Mouse (Mus musculus): ENCODE measurements around the gene Abcb5.
"Not testable (repeated sequence)": the region's sequence is repeated elsewhere in the genome, so short reads cannot be mapped to it uniquely, and the experiment has no call there.

Abcb5 gene

DNA sequence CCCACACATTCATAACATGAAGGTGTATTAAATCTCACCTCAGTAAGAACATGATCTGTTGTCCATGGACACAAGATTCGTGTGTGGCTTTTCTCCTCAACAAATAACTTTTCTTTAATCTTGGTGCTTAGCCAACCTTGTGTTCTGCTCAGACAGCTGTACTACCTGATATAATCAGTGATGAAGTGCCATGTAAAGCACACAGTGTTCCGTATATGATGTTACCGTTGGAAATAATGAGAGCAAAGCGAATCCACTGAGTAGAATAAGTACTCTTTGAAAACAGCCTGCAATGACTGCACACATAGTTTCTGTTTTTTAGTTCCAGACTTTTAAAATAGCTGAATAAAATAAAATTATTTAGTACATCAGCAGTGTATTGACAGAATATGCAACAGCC, at the start of gene Abcb5:
Gene Abcb5 (minus strand): TSS at position 101 of the 400 bp plus-strand sequence.
- no peak for DNase-seq

DNA sequence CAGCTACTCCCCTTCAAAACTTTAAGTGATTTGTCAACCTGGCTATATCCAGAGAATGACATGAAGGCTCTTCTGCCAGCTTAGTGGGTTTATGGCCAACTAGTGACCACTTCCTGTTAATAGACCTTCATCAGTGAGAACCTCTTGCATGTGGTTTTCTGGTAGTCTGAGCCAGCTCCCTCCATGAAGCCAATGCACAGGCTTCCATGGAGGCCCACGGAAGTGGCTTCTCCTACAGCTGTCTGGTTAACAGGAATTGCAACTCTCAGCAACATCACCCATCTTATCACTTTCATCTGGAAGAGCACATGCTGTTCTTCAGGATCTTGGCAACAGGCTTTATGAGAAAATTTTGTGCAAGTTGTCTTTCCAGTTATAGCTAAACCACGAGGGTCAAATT, 33.0 kb upstream of the Abcb5 start:
- no peak for DNase-seq

DNA sequence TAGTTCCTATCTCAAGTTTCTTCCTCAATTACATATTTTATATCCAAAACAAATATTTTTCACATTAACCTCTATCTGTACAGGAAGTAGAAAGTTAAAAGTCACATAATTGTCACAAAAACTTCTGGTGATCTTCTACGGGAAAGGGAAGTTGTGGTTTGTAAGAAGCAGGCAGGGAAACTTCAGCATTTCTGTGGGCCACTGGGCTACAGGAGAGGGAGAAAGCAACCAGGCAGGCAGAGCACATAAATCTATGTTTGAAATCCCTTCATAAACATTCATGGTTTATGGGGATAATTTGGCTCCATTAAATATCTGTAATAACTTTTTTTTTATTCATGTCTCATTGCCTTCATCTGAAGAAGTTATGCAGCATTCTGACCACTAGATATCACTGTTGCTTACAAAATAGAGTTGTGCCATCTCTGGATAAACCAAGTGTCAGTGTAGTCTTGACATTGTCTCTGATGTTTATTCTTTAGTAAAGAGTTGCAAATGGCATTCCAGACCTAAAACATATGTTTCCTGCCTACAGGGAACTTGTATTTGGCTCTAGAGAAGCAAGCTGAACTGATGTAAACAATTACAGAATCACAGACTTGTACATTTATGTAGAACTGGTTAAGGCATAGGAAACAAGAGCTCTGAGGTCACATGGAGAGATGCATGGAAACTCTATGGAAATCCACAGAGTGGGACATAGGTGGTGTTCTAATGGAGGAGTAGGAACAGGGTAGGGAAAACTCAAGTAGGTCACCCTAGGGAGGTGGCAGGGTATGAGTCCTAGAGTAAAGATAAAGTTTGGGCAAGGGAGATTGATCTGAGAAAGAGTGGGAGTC, 28.3 kb upstream of the Abcb5 start:
- DNase-seq: no peak

DNA sequence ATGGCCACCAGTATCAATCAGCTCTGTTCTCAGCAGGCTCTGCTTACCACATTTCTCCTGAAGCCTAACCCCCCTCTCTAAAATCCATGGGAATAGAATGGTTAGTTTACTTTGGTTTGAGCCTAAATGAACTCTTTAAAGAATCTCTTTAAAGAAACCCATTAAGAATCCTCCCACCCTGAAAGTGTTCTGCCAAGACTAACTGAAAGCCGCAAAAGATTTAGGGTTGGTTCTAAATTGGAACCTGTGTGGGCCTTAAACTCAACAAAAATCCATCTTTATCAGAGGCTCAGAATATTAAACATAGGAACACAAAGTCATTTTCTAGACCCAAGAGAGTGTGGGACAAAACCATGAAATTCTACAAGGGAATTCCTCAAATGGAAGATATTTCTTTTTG, 18.6 kb upstream of the Abcb5 start:
- DNase-seq: no peak

DNA sequence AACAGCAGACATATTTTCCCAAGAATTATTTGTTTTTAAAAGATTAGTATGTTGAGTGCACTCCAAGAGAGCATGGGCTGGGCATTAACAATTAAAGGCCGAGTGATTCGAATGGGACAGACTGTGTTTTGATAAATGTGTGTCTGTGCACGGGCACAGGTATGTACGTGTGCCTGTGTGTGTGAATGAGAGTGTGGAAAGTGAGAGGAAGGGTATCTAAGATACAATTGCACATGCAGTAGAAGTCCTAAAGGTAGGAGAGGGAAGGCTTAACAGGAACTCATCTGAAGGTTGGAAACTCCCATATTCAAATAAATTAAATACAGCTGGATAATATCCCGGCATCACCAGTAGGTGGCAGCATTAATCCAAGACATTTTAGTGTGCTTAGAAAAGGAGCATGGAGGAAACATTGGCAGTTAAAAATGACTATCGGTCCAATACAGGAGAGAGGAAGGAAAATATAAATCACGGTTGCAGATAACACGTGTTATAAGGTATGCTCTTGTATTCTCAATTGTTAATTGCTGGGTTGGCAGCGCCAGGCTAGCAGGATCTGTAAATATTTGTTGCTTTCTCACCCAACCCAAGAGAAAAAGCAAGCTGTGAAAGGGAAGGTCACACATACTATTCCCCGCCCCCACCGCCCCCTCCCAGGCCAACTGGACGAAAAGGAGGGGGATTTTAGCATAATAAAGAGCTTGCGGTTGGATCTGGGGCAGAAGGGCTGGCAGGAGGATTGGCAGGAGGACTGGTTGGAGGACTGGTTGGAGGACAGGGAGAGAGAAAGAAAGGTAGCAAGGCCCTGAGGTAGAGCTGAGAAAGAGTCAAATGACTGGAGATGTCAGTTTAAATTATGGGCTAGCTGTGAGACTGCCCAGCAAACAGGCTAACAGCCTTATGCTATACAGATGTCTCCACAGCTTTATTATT, 35.6 kb downstream of the Abcb5 start:
- peak; percentile 14 to 40 for DNase-seq

DNA sequence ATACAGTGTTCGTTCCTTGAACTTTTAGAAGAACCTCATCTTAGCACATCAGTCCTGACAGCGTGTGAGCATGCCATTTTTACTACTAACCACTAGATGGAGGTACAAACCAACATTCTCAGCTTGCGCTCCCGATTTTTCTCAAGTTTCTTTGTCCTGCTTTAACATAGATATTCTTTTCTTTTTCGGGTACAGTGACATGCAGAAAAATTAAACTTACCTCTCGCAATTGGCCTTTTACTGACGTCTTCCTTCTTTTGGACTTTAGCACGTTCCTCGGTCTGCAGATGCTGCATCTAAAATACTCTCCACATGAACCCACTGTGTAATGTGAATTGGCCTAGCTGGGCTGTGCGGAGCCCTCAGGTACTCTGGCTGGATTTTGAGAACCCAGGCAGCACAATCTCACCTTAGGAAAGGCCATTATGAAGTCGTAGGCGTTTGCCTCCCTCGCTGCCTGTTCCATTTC, 39.4 kb downstream of the Abcb5 start:
- no peak for DNase-seq

DNA sequence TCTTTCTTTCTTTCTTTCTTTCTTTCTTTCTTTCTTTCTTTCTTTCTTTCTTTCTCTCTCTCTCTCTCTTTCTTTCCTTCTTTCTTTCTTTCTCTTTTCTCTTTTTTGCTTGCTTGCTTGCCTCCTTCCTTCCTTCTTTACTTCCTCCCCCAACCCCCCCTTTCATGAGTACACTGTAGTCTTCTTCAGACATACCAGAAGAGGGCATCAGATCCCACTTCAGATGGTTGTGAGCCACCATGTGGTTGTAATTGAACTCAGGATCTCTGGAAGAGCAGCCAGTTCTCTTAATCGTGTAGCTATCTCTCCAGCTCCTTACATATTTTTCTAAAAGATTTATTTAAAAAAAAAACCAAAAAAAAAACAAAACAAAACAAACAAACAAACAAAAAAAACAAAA, 42.3 kb downstream of the Abcb5 start:
- DNase-seq: not testable (repeated sequence)

DNA sequence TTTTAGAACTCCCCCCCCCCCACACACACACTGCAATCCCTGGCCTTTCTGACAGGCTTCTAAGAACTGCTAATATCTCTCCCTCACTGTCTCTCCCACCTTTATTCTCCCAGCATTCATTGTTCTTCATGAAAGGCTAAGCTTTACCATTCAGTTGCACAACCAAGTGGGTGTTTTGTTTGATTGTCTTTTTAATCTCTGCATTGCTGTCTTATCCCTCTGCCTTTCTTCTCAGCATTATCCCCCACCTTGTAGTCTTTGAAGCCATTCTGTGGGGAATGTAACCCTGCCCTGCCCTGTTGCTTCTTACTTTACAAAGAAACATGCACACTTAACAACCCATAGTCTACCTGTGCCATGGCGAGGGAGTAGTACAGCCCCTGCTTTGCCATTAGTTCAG, 48.5 kb downstream of the Abcb5 start:
- DNase-seq: no peak

DNA sequence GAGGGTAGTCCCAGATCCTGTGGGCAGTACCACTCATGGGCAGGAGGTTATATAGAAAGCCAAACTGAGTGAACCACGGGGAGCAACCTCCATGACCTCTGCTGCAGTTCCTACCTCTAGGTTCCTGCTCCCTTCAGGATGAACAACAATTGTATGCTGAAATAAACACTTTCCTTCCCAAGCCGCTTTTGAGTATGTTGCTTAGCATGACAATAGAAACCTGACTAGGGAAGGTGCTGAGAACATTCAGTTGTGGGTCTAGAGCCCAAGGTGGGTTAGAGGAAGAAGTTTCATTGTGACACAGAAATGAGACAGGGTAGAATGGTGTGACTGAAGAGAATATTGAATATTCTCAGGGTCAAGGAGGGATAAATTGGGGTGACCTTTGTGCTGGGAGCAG, 55.9 kb downstream of the Abcb5 start:
- no peak for DNase-seq

DNA sequence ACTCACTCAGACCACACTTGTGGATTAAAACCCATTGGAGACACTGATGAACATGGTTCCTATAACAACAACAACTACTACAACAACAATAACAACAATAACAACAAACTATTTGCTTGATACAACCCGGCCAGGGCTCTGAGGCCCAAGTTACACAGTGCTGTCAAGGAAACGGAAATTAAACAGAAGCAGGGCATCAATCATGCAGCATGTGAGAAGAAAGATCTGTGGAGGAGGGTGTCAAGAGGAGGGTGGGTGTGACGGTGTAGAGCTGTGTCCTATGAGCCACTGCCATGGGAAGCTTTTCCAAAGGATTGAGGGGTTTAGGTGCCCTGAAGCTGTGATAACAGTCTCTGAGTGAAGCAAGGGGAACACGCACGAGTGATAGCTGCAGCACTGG, 64.0 kb downstream of the Abcb5 start:
- no peak for DNase-seq

DNA sequence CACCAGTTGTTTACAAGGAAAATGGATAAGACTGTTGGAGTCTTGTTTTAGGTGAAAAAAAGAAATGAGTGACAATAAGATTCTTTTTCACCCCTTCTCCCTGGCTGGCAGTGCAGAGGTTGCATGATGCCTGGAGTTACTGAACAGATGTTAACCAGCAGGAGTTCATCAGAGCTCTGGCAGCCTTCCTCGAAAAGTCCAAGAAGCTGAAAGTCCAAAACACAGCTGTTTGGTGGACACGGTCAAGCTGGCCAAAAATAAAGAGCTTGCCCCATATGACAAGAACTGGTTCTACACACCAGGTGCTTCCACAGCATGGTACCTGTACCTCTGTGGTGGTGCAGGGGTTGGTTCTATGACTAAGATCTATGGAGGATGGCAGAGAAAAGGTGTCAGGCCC, 78.3 kb downstream of the Abcb5 start:
- DNase-seq: no peak

DNA sequence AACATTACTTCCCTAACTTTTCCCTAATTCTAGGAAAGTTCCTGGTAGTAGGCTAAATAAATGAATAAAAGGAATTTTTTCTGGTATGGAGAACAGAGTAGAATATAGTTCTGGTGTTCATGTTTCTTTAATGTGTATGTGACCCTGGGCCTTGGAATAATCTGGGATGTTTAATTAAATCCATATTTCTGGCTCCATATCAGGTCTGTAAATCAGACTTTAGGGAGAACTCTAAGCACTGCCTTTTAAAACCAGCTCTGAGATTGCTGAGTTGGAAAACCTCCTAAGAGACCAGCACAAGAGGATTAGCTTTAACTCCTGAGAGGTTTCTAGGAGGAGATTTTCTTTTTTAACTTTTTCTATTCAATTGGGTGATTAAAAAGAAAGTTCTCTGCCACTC, 83.4 kb downstream of the Abcb5 start:
- DNase-seq: no peak

DNA sequence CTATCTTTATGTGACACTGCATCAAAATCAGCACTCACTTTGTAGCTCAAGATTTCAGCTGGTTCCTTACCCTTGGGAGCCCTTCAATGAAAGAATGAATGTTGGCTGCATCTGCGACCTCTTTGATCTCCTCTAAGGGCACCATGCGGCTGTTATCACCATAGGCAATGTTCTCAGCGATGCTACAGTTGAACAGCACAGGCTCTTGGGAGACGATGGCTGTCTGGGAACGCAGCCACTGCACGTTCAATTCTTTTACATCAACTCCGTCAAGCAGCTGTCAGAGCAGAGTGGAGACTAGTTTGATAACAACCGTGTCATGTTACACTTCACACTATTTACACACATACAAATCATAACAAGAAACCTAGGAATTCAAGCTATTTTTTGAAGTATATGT, 93.5 kb downstream of the Abcb5 start:
- no peak for DNase-seq

DNA sequence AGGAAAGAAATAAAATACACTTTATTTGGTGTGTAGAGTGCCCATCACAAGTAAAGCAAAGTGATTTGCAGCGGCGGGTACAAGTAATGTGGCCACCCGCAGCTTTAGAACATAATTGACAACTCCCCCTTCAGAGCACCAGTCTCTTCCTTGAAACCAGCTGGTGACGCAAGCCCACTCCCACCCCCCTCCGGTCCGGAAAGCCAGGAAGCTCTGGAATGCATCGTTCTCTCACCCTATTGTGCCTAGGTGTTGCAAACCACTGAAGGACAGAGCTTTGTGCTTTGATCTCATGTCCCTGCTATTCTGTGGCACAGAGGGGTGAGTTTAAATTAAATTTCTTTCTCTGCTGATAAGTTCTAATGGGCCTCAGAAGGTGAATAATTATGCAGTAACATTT, 110.1 kb downstream of the Abcb5 start:
- no peak for DNase-seq

DNA sequence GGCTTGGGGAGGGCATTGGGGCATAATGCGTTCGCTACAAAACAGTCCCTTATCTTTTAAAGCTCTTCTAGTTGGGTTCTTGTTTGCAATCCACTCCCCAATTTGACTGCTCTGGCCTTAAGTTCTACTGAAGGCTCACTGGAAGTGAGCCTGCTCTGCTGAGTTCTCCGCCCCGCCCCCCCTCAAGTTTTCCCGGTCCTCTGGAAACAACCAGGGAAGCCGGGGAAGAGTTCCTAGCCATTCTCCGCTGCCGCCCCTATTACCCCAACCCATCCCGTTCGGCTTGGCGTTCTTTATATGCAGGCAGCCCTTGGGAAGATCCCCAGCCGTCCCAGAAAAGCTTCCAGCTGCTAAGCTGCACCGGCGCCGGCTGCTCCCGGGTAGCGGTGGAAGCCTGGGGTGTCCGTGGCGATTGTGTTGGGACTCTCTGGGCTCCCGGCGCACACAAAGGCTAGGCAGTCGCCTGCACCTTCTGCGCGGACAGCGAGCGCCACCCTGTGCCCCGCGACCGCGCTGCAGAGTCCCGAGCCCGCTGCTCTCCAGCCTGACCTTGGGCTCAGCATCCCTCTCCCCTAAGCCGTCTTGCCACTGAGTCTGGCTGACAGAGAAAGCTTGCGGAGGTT, 111.3 kb downstream of the Abcb5 start:
- DNase-seq: peak; percentile 30 to 33

DNA sequence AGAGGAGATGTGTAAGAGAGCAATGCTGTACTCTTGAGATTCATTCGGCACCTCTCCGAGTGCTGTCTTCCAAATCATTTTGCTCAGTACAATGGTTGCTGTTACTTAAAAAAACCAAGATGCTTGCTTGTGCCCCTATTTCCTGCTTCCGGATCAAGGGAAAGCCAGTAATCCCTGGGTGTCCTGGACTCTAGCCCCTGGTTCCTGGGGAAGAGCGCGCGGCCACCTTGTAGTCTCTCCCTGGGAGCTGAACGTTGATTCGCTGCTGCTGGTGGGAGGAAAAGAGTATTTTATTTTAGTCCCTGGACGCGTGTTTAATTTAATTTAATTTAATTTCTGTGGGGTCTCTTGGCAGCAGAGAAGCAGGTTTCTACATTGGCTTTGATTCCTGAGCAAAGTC, 111.8 kb downstream of the Abcb5 start:
- no peak for DNase-seq

DNA sequence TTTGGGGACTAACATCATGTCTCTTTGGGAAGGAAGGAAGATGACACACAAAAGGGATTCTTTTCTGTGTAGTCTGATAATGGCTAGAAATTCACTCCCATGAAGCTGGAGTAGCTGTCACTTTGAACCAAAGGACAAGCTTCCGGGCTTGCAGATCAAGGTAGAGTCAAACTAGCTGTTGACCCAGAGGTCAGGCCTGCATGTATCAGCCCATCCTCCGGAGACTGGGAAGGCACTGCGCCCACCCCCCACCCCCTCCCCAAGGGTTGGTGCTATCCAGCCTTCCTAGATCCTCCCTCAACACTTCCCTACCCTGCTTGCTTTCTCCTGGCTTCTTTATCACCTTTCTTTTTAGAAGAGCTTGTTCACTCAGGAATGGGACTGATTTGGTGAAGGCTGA, 112.9 kb downstream of the Abcb5 start:
- DNase-seq: no peak

DNA sequence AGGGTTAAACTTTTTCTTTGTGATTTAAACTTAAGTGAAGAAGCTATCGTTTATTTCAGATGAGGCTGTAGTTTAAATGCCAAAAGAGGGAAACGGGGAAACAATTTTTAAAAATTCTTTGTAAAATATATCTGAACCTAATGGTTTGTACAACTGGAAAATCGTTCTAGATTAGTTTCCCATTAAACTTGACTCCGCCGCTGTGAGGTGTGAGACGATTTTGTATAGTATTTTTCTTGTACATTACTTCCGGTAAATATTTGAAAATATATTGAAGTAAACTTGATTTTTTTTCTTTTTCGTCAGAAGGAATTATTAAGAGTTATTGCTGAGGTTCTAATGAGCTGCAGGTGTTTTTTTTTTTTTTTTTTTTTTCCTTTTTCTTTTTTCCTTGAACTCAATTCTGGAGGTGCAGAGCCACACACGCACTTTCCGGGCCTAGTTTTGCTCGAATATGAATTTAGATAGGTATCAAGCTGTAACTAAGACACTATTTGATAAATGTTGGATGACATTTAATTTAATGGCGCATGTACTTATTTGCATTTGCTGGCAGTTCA, 115.3 kb downstream of the Abcb5 start:
- no peak for DNase-seq

DNA sequence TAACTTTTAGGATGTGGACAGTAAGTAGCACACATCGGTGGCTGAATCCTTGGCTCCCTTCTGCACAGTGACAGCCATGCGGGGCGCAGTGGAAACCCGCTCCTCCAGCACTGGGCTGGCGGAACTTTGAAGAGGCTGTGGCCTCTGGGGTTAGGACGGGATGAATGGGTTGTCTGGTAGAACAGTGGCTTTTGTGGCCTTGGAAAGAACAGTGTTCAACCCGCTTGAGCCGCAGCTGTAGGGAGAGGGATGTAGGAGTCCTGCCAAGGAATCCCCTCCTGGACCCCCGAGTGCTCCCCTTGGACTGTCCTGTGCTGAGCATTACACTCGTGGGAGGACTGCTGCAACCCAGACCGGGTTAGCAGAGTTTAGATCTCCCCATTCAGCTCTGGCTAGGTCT, 116.2 kb downstream of the Abcb5 start:
- DNase-seq: no peak

DNA sequence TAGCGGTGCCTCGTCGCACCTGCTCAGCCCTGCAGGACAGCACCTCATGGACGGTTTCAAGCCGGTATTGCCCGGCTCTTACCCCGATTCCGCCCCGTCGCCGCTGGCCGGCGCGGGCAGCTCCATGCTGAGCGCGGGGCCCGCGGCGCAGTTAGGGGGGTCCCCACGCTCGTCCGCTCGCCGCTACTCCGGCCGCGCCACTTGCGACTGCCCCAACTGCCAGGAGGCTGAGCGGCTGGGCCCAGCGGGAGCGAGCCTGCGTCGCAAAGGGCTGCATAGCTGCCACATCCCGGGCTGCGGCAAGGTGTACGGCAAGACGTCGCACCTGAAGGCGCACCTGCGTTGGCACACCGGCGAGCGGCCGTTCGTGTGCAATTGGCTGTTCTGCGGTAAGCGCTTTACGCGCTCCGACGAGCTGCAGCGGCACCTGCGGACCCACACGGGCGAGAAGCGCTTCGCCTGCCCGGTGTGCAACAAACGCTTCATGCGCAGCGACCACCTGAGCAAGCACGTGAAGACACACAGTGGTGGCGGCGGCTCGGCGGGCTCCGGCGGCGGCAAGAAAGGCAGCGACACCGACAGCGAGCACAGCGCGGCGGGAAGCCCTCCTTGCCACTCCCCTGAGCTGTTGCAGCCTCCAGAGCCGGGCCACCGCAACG, 116.9 kb downstream of the Abcb5 start:
- DNase-seq: peak in 1 of 2 experiments; percentile 9

DNA sequence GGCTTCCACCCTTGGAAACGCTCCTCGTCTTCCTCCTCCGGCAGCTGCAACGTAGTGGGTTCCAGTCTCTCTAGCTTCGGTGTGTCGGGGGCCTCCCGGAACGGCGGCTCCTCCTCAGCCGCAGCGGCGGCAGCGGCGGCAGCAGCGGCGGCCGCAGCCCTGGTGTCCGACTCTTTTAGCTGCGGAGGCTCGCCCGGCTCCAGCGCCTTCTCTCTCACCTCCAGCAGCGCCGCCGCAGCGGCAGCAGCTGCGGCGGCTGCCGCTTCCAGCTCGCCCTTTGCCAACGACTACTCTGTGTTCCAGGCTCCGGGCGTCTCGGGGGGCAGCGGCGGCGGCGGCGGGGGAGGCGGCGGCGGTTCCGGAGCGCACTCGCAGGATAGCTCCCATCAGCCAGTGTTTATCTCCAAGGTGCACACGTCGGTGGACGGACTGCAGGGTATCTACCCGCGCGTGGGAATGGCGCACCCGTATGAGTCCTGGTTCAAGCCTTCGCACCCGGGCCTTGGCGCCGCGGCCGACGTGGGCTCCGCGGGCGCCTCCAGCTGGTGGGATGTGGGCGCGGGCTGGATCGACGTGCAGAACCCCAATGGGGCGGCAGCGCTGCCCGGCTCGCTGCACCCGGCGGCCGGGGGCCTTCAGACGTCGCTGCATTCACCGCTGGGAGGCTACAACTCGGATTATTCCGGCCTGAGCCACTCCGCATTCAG, 117.6 kb downstream of the Abcb5 start:
- peak in 1 of 2 experiments; percentile 5 for DNase-seq
